In the genomic region with DNA sequence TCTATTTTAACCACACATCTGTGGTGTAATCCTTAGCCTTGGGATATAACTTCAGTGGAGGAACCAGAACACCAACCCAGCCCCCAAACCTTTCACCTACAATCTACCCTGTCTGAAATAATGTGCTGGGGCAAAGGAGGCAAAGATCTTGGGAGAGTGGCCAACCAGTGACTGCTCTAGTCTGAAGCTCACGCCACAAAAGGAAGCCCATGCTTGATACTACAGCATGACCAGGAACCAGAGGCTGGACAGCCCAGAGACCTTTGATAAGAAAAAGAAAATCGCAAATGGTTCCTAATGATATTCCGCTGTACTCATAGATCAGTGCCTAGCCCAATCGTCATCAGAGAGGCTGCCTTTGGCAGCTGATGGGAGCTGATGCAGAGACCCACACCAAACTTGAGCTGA, we compare ENCODE assay signal across 8 mouse cellular contexts. TPM values are rescaled to one million over a fixed set of nuclear protein-coding genes. Genes with fewer than 3 reads are reported as not detected.
DNase-seq lines count a peak whose midpoint lies in the region; ATAC-seq and TF ChIP-seq lines count a peak whose summit lies in the region.

No protein-coding gene starts in this region.

- ATAC-seq in forebrain, embryonic 11.5 days (replicated peaks; ENCODE audit: low FRiP score): no peak
- no peak for ATAC-seq in forebrain, embryonic 14.5 days
- ATAC-seq in common myeloid progenitor, adult 5-6 weeks (replicated peaks; ENCODE audit: low read depth, poor library complexity, severe bottlenecking): peak; percentile 11
- no peak for ATAC-seq in hindbrain, embryonic 13.5 days (ENCODE audit: low FRiP score)
- ATAC-seq in liver, embryonic 14.5 days (ENCODE audit: insufficient read depth): peak; percentile 44

- H3K36me3 ChIP-seq in forebrain, embryonic 11.5 days (ENCODE audit: control insufficient read depth, insufficient read depth, low read length): no peaks in the 10 kb centered on the region
- no peaks in the 10 kb centered on the region for H3K36me3 ChIP-seq in forebrain, embryonic 14.5 days (ENCODE audit: control insufficient read depth, insufficient read depth, low read length)
- no peaks in the 10 kb centered on the region for H3K36me3 ChIP-seq in hindbrain, embryonic 13.5 days
- no peaks in the 10 kb centered on the region for H3K36me3 ChIP-seq in liver, embryonic 14.5 days (replicated peaks; ENCODE audit: control insufficient read depth, insufficient read depth, low read depth)
- H3K36me3 ChIP-seq in small intestine, adult 2 months (ENCODE audit: control insufficient read depth, insufficient read depth, low read length): no peaks in the 10 kb centered on the region

- H3K27ac ChIP-seq in forebrain, embryonic 11.5 days (ENCODE audit: low read depth, low read length): no peak overlapping the region
- no peak overlapping the region for H3K27ac ChIP-seq in forebrain, embryonic 14.5 days (ENCODE audit: low read depth, low read length)
- no peak overlapping the region for H3K27ac ChIP-seq in hindbrain, embryonic 13.5 days
- H3K27ac ChIP-seq in liver, embryonic 14.5 days: peak overlapping the region; percentile 88
- peak overlapping the region; percentile 39 for H3K27ac ChIP-seq in small intestine, adult 2 months (ENCODE audit: insufficient read depth, low read depth, low read length)

- TF ChIP-seq CTCF in liver, embryonic 14.5 days (IDR thresholded peaks at IDR 0.05; ENCODE audit: low read depth): no peak
- TF ChIP-seq CTCF in small intestine, adult 2 months (IDR thresholded peaks at IDR 0.05; ENCODE audit: extremely low read depth, insufficient read length, insufficient replicate concordance, low read depth, low read length): no peak

- no peak for DNase-seq in forebrain, embryonic 11.5 days (ENCODE audit: low spot score)
- no peak for DNase-seq in forebrain, embryonic 14.5 days (ENCODE audit: low spot score)
- DNase-seq in liver, embryonic 14.5 days (ENCODE audit: low read depth in 3 of 3, low spot score in 3 of 3): peak in 2 of 3 experiments; percentile 52 to 54
- no peak for DNase-seq in layer of hippocampus, adult 9-10 months (ENCODE audit: low spot score)
- DNase-seq in layer of hippocampus, adult 11-12 months (ENCODE audit: low spot score): no peak

- no peaks in the 10 kb centered on the region for H3K9me3 ChIP-seq in forebrain, embryonic 11.5 days (ENCODE audit: control insufficient read depth, low read length)
- no peaks in the 10 kb centered on the region for H3K9me3 ChIP-seq in forebrain, embryonic 14.5 days (replicated peaks; ENCODE audit: control insufficient read depth, low read length)
- H3K9me3 ChIP-seq in hindbrain, embryonic 13.5 days: no peaks in the 10 kb centered on the region
- H3K9me3 ChIP-seq in liver, embryonic 14.5 days (ENCODE audit: control insufficient read depth, low read length): no peaks in the 10 kb centered on the region

- H3K9ac ChIP-seq in forebrain, embryonic 11.5 days (ENCODE audit: low read length): no peak overlapping the region
- no peak overlapping the region for H3K9ac ChIP-seq in forebrain, embryonic 14.5 days (ENCODE audit: low read length)
- peak overlapping the region; percentile 87 for H3K9ac ChIP-seq in hindbrain, embryonic 13.5 days
- peak overlapping the region; percentile 82 for H3K9ac ChIP-seq in liver, embryonic 14.5 days (replicated peaks)

- H3K4me2 ChIP-seq in forebrain, embryonic 11.5 days (ENCODE audit: low read depth, low read length, severe bottlenecking): peak overlapping the region; percentile 68; the same call in 1 of the 2 replicates
- no peak overlapping the region for H3K4me2 ChIP-seq in forebrain, embryonic 14.5 days (ENCODE audit: low read length)
- H3K4me2 ChIP-seq in hindbrain, embryonic 13.5 days: peak overlapping the region; percentile 63; the same call in 1 of the 2 replicates
- H3K4me2 ChIP-seq in liver, embryonic 14.5 days (ENCODE audit: low read depth): peak overlapping the region; percentile 72

- no peak overlapping the region for H3K4me3 ChIP-seq in forebrain, embryonic 11.5 days (ENCODE audit: low read depth, low read length)
- H3K4me3 ChIP-seq in forebrain, embryonic 14.5 days (ENCODE audit: low read depth, low read length): no peak overlapping the region
- H3K4me3 ChIP-seq in hindbrain, embryonic 13.5 days: no peak overlapping the region
- H3K4me3 ChIP-seq in liver, embryonic 14.5 days (ENCODE audit: insufficient read depth in 1 of 2, low read depth in 2 of 2, low read length in 2 of 2): peak overlapping the region; percentile 71 to 95
- H3K4me3 ChIP-seq in small intestine, adult 2 months (ENCODE audit: low read depth, low read length): no peak overlapping the region

- no peaks in the 10 kb centered on the region; the same call in 1 of the 2 replicates for H3K4me1 ChIP-seq in forebrain, embryonic 11.5 days (replicated peaks; ENCODE audit: control insufficient read depth, insufficient read depth, low read length)
- H3K4me1 ChIP-seq in forebrain, embryonic 14.5 days (ENCODE audit: control insufficient read depth, insufficient read depth, low read length): peaks cover 9% of the 10 kb centered on the region; the same call in 1 of the 2 replicates
- peaks cover 10% of the 10 kb centered on the region for H3K4me1 ChIP-seq in hindbrain, embryonic 13.5 days (replicated peaks)
- H3K4me1 ChIP-seq in liver, embryonic 14.5 days (replicated peaks; ENCODE audit: control insufficient read depth in 2 of 2, insufficient read depth in 2 of 2, low read length in 1 of 2): peaks cover 19 to 44% of the 10 kb centered on the region in 2 experiments
- H3K4me1 ChIP-seq in small intestine, adult 2 months (ENCODE audit: control insufficient read depth, insufficient read depth, insufficient read length, low read length): no peaks in the 10 kb centered on the region

- 86% methylated on average over 4 of the region's 4 CpGs for WGBS in forebrain, embryonic 11.5 days
- 91% methylated on average over 4 of the region's 4 CpGs for WGBS in forebrain, embryonic 14.5 days
- 92% methylated on average over 4 of the region's 4 CpGs for WGBS in hindbrain, embryonic 13.5 days
- 16% methylated on average over 4 of the region's 4 CpGs for WGBS in liver, embryonic 14.5 days (ENCODE audit: insufficient replicate concordance)
- whole genome bisulfite sequencing in small intestine, adult 2 months: 65% methylated on average over 4 of the region's 4 CpGs

- no peak for TF ChIP-seq EP300 in liver, embryonic 14.5 days (IDR thresholded peaks at IDR 0.05; ENCODE audit: low read depth)

- no peaks in the 10 kb centered on the region for H3K27me3 ChIP-seq in forebrain, embryonic 11.5 days (ENCODE audit: control insufficient read depth, insufficient read depth, low read length)
- H3K27me3 ChIP-seq in forebrain, embryonic 14.5 days (replicated peaks; ENCODE audit: control insufficient read depth, insufficient read depth, low read length): no peaks in the 10 kb centered on the region; the same call in 1 of the 2 replicates
- H3K27me3 ChIP-seq in hindbrain, embryonic 13.5 days: no peaks in the 10 kb centered on the region
- H3K27me3 ChIP-seq in liver, embryonic 14.5 days (ENCODE audit: control insufficient read depth, insufficient read depth, low read length): no peaks in the 10 kb centered on the region
- no peaks in the 10 kb centered on the region for H3K27me3 ChIP-seq in small intestine, adult 2 months (ENCODE audit: control insufficient read depth, insufficient read depth, low read length)

- no peak for TF ChIP-seq POLR2A in small intestine, adult 2 months (IDR thresholded peaks at IDR 0.05; ENCODE audit: low read depth, low read length)

RNA-seq across cellular contexts. Expression of gene Akap7, which starts 9.4 kb away (rescaled TPM):
- 16.2 and 19.2 TPM in 2 replicates for polyA plus RNA-seq in forebrain, embryonic 11.5 days (2014; fragmentation: Nextera tagmentation; extraction: Ambion mirVana)
- 20.3 and 28.0 TPM in 2 replicates for polyA plus RNA-seq in forebrain, embryonic 14.5 days (2014; fragmentation: Nextera tagmentation; extraction: Ambion mirVana)
- total RNA-seq in common myeloid progenitor, adult 5-6 weeks (2017): 24.2 and 32.4 TPM in 2 replicates
- 28.1 and 31.5 TPM in 2 replicates for polyA plus RNA-seq in hindbrain, embryonic 13.5 days (2015; fragmentation: Nextera tagmentation; extraction: Ambion mirVana)
- 6.5 and 14.3 TPM in 2 replicates for polyA plus RNA-seq in liver, embryonic 14.5 days (2012; rRNA removed)
- 26.8 and 33.4 TPM in 2 replicates for polyA plus RNA-seq in liver, embryonic 14.5 days (2014; fragmentation: Nextera tagmentation; extraction: Ambion mirVana)
- polyA plus RNA-seq in small intestine, adult 2 months (2012; rRNA removed): 5.1 and 10.6 TPM in 2 replicates

Comparison
In these comparisons a context has a peak if more than half of its experiments do, and no peak if none do; other contexts are left out.
1. ATAC-seq: peak in common myeloid progenitor, adult 5-6 weeks (single experiment) and liver, embryonic 14.5 days (single experiment); none in forebrain, embryonic 11.5 days (single experiment), forebrain, embryonic 14.5 days (single experiment) and hindbrain, embryonic 13.5 days (single experiment).
2. DNase-seq: peak in liver, embryonic 14.5 days (2 of 3); none in forebrain, embryonic 11.5 days (single experiment), forebrain, embryonic 14.5 days (single experiment), layer of hippocampus, adult 9-10 months (single experiment) and layer of hippocampus, adult 11-12 months (single experiment).
3. H3K27ac ChIP-seq: peak in liver, embryonic 14.5 days (single experiment) and small intestine, adult 2 months (single experiment); none in forebrain, embryonic 11.5 days (single experiment), forebrain, embryonic 14.5 days (single experiment) and hindbrain, embryonic 13.5 days (single experiment).
4. H3K4me3 ChIP-seq: peak in liver, embryonic 14.5 days (2 of 2); none in forebrain, embryonic 11.5 days (single experiment), forebrain, embryonic 14.5 days (single experiment), hindbrain, embryonic 13.5 days (single experiment) and small intestine, adult 2 months (single experiment).
5. H3K9ac ChIP-seq: peak in hindbrain, embryonic 13.5 days (single experiment) and liver, embryonic 14.5 days (single experiment); none in forebrain, embryonic 11.5 days (single experiment) and forebrain, embryonic 14.5 days (single experiment).